Mouse (Mus musculus) lung, postnatal 14 days (tissue): Measurements from ENCODE around the gene Camta2.
A peak's percentile ranks its signal among the peaks of the same experiment; 100 is the strongest.

Experiments used
- DNase-seq: peaks from one replicate; pipeline ENCODE4 v3.0.0; 2021

Gene Camta2

DNA sequence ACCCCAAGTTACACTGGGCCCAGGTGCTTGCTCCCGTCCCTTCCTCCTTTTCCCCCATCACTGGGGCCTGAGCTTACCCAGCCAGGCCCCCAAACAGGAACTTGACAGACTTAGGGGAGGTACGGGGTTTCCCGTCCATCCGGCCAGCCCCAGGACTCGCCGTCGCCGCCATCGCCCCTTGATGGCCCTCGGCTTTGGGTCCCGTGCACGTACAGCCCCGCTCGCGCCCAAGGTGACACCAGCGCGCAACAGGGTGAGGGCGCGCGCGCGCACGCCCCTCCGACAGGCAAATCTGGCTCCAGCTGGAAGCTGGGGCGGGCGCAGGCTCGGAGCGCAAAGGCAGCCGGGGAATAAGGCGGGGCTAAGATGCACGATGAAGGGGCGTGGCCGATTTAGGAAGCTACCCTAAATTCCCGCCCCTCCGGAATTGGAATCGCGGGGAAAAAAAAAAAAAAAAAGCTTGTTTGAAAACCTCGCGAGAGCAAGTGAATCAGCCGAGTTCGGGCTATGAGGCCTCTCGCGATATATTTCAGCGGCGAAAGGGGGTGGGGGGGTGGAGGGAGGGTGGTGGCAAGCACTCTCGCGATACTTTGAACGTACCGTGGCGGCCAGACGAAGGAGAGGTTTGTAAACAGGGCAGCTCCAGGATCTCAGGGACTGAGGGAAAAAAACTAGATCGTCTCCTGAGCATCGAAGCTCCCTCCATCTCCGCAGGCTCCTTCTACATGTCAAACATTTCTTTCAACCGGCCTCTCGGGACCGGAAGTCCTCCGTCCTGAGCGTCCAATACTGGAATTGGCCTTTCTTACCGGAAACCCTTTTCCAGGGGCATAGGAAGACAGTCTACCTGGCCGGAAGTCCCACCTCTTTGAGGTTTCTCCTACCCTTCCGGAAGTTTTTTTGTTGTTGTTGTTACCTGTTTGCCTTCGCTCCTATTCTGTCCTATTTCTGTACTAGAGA, 40.9 kb downstream of the Camta2 start, which contains the start of the genes Rnf167 and Slc25a11:
Rnf167 (plus strand) TSS at position 545 of the 960 bp plus-strand sequence.
Slc25a11 (minus strand) TSS at position 789 of the 960 bp plus-strand sequence.
- DNase-seq: peak; percentile 97

GRCm38 (mm10) chr11:70646259-70646555, 41.7 kb downstream of the Camta2 start:
- DNase-seq: no peak

- DNase-seq: no peak
Observed at GRCm38 (mm10) chr11:70645461-70646258, 42.2 kb downstream of the Camta2 start.

DNA sequence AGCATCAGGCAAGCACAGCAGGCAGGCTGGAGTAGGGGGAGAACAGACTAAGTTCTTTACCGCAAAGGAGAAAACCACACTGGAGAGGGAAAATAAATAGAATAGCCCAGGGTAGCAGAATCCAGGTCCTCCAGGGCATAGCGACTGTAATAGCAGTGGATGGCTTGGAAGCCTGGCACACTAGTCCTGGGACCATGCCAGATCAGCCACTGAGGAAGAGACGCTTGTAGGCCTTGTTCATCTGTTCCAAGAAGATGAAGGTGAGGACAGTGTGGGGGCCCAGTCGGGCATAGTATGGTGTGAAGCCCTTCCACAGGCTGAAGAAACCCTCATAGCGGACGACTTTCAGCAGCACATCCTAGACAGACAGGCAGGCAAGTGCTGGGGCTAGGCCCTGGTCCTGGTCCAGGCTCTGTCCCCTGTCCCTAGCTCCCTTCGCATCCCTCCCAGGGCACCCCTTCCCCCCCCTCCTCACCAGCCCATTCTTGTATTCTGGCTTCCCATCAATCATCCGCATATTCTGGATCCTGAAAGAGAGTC, 43.3 kb downstream of the Camta2 start:
- no peak for DNase-seq

GRCm38 (mm10) chr11:70643051-70643450, 44.9 kb downstream of the Camta2 start:
- DNase-seq: no peak

- no peak for DNase-seq
Observed at GRCm38 (mm10) chr11:70641241-70641640, 46.7 kb downstream of the Camta2 start.

- DNase-seq: no peak
Observed at GRCm38 (mm10) chr11:70639976-70640375, 47.9 kb downstream of the Camta2 start.

DNA sequence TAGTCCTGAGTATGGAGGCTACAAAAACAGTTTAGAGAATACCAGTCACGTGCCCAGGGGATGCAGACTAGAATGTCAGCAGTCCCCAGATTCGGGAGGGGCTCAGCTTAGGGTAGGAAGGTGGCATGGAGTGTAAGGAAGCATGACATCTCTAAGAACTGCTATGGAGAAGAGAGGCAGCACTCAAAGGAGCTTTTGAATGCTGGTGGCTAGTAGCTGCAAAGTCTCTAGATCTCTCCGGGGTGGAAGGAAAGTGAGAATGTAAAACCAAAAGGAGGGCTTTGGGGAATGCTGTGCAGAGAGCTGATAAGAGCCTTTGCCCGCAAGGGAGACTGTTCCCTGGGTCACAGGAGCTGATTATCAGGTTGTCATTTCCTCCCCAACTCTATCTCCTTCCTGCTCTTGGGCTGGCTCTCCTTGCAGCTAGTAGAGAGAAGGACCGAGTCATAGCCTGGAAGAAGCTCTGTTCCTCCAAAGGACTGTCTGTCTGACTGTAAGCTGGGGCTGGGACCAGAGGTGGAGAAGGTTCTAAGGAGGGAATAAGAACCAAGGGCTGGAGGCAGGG, 49.1 kb downstream of the Camta2 start, which contains the start of gene Gp1ba:
Gp1ba (plus strand) TSS at position 409 of the 565 bp plus-strand sequence.
- DNase-seq: no peak

GRCm38 (mm10) chr11:70638293-70638692, 49.6 kb downstream of the Camta2 start:
- no peak for DNase-seq

DNA sequence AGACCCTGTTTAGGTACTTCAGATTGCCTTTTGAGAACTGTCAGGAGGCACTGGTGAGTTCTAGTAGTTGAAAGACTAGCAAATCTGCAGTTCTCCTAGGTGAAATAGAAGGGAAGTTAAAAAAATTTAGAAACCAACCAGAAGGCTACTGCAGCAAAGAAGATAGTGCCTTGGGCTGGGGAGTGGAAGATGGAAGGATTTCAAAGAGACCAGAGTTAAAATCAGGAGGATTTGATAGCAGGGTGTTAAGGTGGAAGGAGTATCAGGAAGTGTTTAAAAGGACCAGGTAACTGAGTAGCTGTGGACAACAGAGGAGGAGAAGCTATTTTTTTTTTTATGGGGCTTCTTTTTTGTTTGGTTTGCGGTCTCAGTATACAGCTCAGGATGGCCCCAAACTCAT, 50.1 kb downstream of the Camta2 start:
- DNase-seq: no peak

DNA sequence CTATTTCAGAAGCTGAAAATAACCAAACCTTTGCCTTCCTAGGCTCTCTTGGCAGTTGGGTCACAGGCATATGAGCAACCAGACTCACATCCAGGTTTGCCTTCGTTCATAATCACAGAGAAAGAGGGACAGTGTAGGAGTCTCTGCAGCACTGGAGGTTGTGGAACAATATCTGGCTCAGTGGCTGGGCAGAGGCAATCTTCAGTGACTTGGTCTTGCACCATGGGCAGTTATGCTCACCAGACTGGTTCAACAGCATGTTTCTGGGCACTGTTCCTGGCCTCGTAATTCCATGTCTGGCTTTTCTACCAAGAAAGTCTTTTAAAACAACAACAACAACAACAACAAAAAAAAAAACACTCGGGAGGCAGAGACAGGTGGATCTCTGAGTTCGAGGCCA, 52.3 kb downstream of the Camta2 start:
- DNase-seq: no peak

- no peak for DNase-seq
Observed at GRCm38 (mm10) chr11:70630129-70630528, 57.8 kb downstream of the Camta2 start.

- no peak for DNase-seq
Observed at GRCm38 (mm10) chr11:70629557-70629956, 58.3 kb downstream of the Camta2 start.

DNA sequence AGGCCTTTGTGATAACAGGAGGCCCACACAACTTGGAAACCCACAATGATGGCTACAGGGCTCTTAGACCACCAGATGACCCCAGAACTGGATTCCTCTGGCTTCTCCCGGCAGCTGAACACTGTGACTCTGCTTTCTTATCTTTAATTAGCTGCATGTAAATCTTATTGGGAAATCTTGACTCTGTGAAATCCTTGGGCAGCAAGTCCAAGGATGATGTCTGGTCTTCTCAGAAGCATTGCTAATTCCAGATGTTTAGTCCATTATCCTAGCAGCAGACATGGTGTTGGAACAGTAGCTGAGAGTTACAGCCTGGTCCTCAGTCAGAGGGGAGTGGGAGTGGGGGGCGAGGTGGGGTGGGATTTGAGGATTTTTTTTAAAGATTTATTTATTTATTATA, 59.5 kb downstream of the Camta2 start:
- DNase-seq: no peak

- DNase-seq: no peak
Observed at GRCm38 (mm10) chr11:70626877-70627276, 61.0 kb downstream of the Camta2 start.

DNA sequence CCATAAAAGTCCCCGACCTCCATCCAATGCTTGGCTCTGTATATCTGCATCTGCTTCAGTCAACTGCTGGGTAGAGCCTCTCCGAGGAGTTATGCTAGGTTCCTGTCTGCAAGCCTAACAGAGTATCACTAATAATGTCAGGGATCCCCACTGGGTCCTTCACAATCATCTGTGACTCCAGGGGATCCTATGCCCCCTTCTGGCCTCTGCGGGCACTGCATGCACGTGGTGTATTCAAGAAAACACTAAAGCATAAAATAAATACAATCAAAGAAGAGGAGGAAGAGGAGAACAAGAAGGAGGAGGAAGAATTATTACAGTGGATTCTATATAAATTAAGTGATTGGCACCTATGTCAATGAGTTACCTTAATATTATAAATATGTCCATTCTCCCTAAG, 62.4 kb downstream of the Camta2 start:
- DNase-seq: peak; percentile 61

- DNase-seq: no peak
Observed at GRCm38 (mm10) chr11:70623053-70623742, 64.7 kb downstream of the Camta2 start.

DNA sequence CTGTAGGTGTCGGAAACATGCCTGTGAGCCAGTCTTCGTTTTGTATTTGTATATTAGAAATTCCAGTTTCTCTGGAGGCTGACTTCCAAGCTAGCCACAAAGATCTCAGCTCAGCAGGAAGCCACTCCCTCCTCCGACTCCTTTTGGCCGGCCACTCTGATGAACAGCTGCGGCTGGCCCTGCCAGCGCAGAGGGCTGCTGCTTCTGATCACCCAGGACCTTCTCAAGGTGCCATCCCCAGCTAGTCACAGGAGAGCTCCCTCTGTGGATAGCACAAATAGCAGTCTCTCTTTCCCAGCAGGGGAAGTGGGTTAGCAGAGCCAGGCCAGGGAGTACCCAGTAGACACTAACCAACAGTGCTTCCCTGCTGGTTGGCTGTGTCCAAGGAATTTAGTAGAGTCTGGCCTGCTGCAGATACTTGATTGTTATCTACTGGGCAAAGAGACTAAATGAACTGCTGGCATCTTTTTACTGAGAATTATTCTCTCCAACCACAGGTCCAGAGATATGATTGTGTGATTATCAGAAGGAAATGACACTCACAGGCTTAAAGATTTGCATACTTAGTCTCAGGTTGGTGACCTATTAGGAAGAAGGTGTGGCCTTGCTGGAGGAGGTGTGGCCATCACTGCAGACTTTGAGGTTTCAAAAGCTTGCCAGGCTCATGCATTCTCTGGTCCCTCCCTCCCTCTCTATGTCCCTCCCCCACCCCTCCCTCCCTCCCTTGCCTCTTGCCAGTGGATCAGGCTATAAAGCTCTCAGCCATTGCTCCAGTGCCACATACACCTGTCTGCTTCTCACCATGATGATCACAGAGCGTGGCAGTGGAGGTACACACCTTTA, 65.7 kb downstream of the Camta2 start:
- DNase-seq: no peak
